Mouse (Mus musculus): ENCODE measurements around the gene Igsf10. TPM values are rescaled to one million over a fixed set of nuclear protein-coding genes. Genes with fewer than 3 reads are reported as not detected.
"Not testable (repeated sequence)": the region's sequence is repeated elsewhere in the genome, so short reads cannot be mapped to it uniquely, and the experiment has no call there.

Gene Igsf10
- 2.8 and 3.3 TPM in 2 replicates for polyA plus RNA-seq (2015; fragmentation: Nextera tagmentation; extraction: Ambion mirVana)

DNA sequence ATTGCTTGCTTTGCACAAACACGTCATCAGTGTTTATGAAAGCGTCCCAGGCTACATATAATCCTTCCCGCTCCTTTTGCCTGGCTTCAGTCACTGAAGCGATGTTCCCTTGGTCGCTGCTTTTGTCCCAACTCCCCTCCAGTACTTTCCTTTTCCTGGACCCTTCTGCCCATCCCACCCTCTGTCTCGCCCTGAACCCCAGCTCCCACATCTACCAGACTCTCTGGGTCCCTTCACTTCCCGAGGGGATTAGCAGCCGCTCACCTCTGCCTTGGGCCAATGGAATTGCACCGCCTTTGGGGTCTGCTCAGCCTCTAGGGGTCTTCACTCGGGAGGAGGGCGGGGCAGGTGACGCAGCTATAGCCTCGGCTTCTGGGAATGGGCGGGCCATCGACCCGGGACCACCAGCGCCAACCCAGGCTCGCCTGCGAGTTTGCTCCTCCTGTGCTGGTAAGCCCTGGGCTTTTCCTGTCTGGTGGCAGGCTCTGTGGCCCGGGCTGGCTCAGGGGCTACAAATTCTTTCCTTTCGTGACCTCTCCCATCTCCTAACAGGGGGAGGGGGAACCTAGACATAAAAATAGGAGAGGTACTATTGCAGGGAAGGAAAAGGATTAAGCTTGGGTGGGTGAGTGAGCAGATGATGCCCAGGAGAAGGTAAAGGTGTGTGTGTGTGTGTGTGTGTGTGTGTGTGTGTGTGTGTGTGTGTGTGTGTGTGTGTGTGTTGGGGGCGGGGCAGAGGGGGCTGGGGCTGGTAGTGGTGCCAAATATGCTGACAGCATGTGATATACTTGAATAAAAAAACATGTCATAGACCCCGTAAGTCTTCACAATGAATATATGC lies at the start of gene Igsf10:
Igsf10 (minus strand) TSS at position 330 of the 841 bp plus-strand sequence.
- H3K27ac ChIP-seq (ENCODE audit: low read depth, low read length): peak within 1 kb of the TSS; percentile 30
- peak within 1 kb of the TSS; percentile 62 for H3K4me3 ChIP-seq (ENCODE audit: low read depth, low read length)
- H3K4me2 ChIP-seq (replicated peaks; ENCODE audit: low read depth): peak within 1 kb of the TSS; percentile 81
- H3K27me3 ChIP-seq (replicated peaks; ENCODE audit: control insufficient read depth, insufficient read depth, low read length): no peaks in the 10 kb centered on the region
- no peaks in the 10 kb centered on the region for H3K9me3 ChIP-seq (ENCODE audit: control insufficient read depth)
- 3% methylated on average over 23 of the region's 23 CpGs for WGBS
- H3K36me3 ChIP-seq (ENCODE audit: control insufficient read depth, insufficient read depth): no peaks in the 10 kb centered on the region
- H3K4me1 ChIP-seq (replicated peaks; ENCODE audit: control insufficient read depth, insufficient read depth, low read length): no peaks in the 10 kb centered on the region
- no peak; the same call in 1 of the 2 replicates for TF ChIP-seq CTCF (IDR thresholded peaks at IDR 0.05; ENCODE audit: low read depth)
- peak within 1 kb of the TSS; percentile 48 for H3K9ac ChIP-seq (ENCODE audit: low read depth, low read length)
- ATAC-seq: peak; percentile 41

DNA sequence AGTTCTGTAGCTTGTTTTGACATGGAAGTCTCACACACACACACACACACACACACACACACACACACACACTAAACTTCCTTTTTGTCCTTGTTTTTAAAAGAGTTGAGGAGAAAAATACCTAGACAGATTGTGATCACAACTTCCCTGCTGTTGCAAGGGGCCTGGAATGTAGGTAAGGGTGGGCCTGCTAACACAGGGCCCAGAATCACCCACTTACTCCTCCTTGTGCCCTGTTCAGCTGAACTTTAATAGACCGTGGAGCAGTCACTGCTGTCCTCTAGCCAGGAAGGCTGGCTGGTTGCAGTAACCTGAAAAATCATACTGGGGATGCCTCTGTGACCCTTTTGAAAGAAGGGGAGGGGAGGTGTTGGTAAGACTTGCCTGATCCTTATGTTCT lies 41.4 kb upstream of the Igsf10 start:
- no peak overlapping the region for H3K4me2 ChIP-seq (replicated peaks; ENCODE audit: low read depth)
- no peaks in the 10 kb centered on the region for H3K27me3 ChIP-seq (replicated peaks; ENCODE audit: control insufficient read depth, insufficient read depth, low read length)
- no peaks in the 10 kb centered on the region for H3K4me1 ChIP-seq (replicated peaks; ENCODE audit: control insufficient read depth, insufficient read depth, low read length)
- no peak overlapping the region for H3K9ac ChIP-seq (ENCODE audit: low read depth, low read length)
- no peak for TF ChIP-seq CTCF (IDR thresholded peaks at IDR 0.05; ENCODE audit: low read depth)
- ATAC-seq: no peak
- H3K36me3 ChIP-seq (ENCODE audit: control insufficient read depth, insufficient read depth): no peaks in the 10 kb centered on the region
- no peak overlapping the region for H3K4me3 ChIP-seq (ENCODE audit: low read depth, low read length)
- H3K9me3 ChIP-seq (ENCODE audit: control insufficient read depth): no peaks in the 10 kb centered on the region
- WGBS: 66% methylated on average over 1 of the region's 1 CpGs
- no peak overlapping the region for H3K27ac ChIP-seq (ENCODE audit: low read depth, low read length)

DNA sequence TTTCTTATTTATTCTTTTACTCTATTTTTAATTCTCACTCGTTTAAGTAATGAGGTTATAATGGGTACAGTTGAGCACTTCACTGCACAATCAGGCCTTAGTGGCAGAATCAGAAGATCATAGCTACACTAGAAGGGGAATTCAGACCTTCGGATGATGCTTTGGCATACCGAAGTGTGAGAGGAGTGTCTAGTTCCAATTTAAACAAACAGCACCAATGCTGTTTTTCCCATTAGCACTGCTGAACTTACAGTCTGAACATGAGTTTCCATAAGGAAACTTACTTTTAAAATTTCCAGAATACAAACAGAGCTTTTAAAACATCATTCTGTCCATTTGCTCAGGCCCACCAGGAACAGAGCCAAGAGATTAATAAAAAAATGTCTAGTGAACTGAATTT lies 40.8 kb upstream of the Igsf10 start:
- ATAC-seq: no peak
- no peaks in the 10 kb centered on the region for H3K4me1 ChIP-seq (replicated peaks; ENCODE audit: control insufficient read depth, insufficient read depth, low read length)
- H3K9ac ChIP-seq (ENCODE audit: low read depth, low read length): no peak overlapping the region
- WGBS: 84% methylated on average over 3 of the region's 3 CpGs
- no peaks in the 10 kb centered on the region for H3K36me3 ChIP-seq (ENCODE audit: control insufficient read depth, insufficient read depth)
- no peak overlapping the region for H3K4me3 ChIP-seq (ENCODE audit: low read depth, low read length)
- H3K27me3 ChIP-seq (replicated peaks; ENCODE audit: control insufficient read depth, insufficient read depth, low read length): no peaks in the 10 kb centered on the region
- H3K27ac ChIP-seq (ENCODE audit: low read depth, low read length): no peak overlapping the region
- H3K4me2 ChIP-seq (replicated peaks; ENCODE audit: low read depth): no peak overlapping the region
- no peaks in the 10 kb centered on the region for H3K9me3 ChIP-seq (ENCODE audit: control insufficient read depth)
- TF ChIP-seq CTCF (IDR thresholded peaks at IDR 0.05; ENCODE audit: low read depth): no peak

DNA sequence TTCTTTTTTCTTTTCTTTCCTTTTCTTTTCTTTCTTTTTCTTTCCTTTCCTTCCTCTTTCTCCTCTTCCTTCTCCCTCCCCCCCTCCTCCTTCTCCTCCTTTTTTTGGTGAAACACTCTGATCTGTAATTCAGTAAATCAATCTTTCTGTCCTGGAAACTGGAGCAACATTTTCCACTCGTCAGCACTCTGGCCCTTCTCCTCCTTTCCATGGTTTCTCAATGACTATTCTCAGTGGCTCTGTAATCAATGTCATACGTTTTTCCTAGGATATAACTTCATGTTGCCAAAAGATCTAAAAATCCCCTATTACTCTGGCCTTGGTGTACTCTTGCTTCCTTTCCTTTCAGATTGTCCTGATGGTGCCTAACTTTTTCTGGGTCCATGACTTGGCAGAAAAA lies 40.1 kb upstream of the Igsf10 start:
- Histone ChIP-seq H3K9me3 (ENCODE audit: control insufficient read depth) (no peaks in the 10 kb centered on the region), H3K27ac (ENCODE audit: low read depth, low read length) (no peak overlapping the region), H3K27me3 (replicated peaks; ENCODE audit: control insufficient read depth, insufficient read depth, low read length) (no peaks in the 10 kb centered on the region), H3K4me3 (ENCODE audit: low read depth, low read length) (no peak overlapping the region), H3K9ac (ENCODE audit: low read depth, low read length) (no peak overlapping the region), H3K4me1 (replicated peaks; ENCODE audit: control insufficient read depth, insufficient read depth, low read length) (no peaks in the 10 kb centered on the region), H3K4me2 (replicated peaks; ENCODE audit: low read depth) (no peak overlapping the region), H3K36me3 (ENCODE audit: control insufficient read depth, insufficient read depth) (no peaks in the 10 kb centered on the region)
- no peak for TF ChIP-seq CTCF (IDR thresholded peaks at IDR 0.05; ENCODE audit: low read depth)
- WGBS: 60% methylated on average over 2 of the region's 2 CpGs
- no peak for ATAC-seq

DNA sequence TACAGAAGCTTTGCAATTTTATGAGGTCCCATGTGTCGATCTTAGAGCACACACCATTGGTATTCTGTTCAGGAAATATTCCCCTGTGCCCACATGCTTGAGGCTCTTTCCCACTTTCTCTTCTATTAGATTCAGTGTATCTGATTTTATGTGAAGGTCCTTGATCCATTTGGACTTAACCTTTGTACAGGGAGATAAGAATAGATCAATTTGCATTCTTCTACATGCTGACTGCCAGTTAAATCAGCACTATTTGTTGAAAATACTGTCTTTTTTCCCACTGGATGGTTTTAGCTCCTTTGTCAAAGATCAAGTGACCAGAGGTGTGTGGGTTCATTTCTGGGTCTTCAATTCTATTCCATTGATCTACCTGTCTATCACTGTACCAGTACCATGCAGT lies 34.6 kb upstream of the Igsf10 start:
- ATAC-seq; H3K27ac ChIP-seq (ENCODE audit: low read depth, low read length): not testable (repeated sequence)
- WGBS: 87% methylated on average over 1 of the region's 1 CpGs

DNA sequence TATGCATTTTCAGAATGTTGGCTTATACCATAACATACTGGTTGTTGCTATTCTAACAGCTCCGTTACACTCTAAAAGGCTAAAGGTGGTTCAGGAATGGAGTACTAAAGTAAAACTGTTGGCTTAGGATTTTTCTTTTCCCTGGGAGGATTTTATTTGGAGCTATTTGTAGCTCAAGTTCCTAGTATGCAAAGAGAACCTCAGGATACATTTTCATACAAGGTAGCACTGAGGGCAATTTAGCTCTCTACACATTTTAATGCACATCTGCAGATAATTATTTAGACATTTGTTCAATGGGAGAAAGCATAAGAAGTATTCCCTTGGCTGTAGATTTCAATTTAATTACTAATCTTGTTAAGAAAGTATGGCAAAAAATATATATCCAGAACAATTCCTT lies 17.7 kb upstream of the Igsf10 start:
- no peaks in the 10 kb centered on the region for H3K9me3 ChIP-seq (ENCODE audit: control insufficient read depth)
- 93% methylated on average over 1 of the region's 1 CpGs for WGBS

More for the DNA sequence above, 34.6 kb upstream of the Igsf10 start:
- not testable (repeated sequence) for H3K36me3 ChIP-seq (ENCODE audit: control insufficient read depth, insufficient read depth); H3K9me3 ChIP-seq (ENCODE audit: control insufficient read depth); H3K9ac ChIP-seq (ENCODE audit: low read depth, low read length); H3K4me2 ChIP-seq (replicated peaks; ENCODE audit: low read depth); H3K4me3 ChIP-seq (ENCODE audit: low read depth, low read length); H3K4me1 ChIP-seq (replicated peaks; ENCODE audit: control insufficient read depth, insufficient read depth, low read length); H3K27me3 ChIP-seq (replicated peaks; ENCODE audit: control insufficient read depth, insufficient read depth, low read length)

More for the DNA sequence above, 17.7 kb upstream of the Igsf10 start:
- ATAC-seq: no peak
- Histone ChIP-seq H3K9ac (ENCODE audit: low read depth, low read length) (no peak overlapping the region), H3K36me3 (ENCODE audit: control insufficient read depth, insufficient read depth) (no peaks in the 10 kb centered on the region), H3K4me2 (replicated peaks; ENCODE audit: low read depth) (no peak overlapping the region), H3K4me1 (replicated peaks; ENCODE audit: control insufficient read depth, insufficient read depth, low read length) (no peaks in the 10 kb centered on the region), H3K4me3 (ENCODE audit: low read depth, low read length) (no peak overlapping the region), H3K27me3 (replicated peaks; ENCODE audit: control insufficient read depth, insufficient read depth, low read length) (no peaks in the 10 kb centered on the region), H3K27ac (ENCODE audit: low read depth, low read length) (no peak overlapping the region)
- no peak for TF ChIP-seq CTCF (IDR thresholded peaks at IDR 0.05; ENCODE audit: low read depth)

Measured in intestine, postnatal 0 days (tissue).